Mouse (Mus musculus): ENCODE measurements at regions not wholly inside any gene's neighbourhood (a gene's known extent, or its start where the extent isn't known, plus 50 kb on each side); places are given as distances from the start of the nearest gene placed in this dataset.

GRCm38 (mm10) chr3:56302346-56303185 is 119.1 kb upstream of the Nbea start:
- H3K4me1 ChIP-seq (replicated peaks), result peaks cover 10% of the 10 kb centered on the region; the same call in 1 of the 2 replicates
- H3K9me3 ChIP-seq, result 0 out of 2 replicates have a peak, but pooled peaks cover 4% of the 10 kb centered on the region
- 9% methylated on average over 7 of the region's 7 CpGs for WGBS
- H3K27me3 ChIP-seq, result no peaks in the 10 kb centered on the region
- no peaks in the 10 kb centered on the region for H3K36me3 ChIP-seq
- peak; percentile 85 for ATAC-seq (ENCODE audit: low FRiP score)
- no peak overlapping the region for H3K27ac ChIP-seq
- H3K9ac ChIP-seq, result no peak overlapping the region
- no peak overlapping the region for H3K4me2 ChIP-seq
- H3K4me3 ChIP-seq, result no peak overlapping the region

DNA sequence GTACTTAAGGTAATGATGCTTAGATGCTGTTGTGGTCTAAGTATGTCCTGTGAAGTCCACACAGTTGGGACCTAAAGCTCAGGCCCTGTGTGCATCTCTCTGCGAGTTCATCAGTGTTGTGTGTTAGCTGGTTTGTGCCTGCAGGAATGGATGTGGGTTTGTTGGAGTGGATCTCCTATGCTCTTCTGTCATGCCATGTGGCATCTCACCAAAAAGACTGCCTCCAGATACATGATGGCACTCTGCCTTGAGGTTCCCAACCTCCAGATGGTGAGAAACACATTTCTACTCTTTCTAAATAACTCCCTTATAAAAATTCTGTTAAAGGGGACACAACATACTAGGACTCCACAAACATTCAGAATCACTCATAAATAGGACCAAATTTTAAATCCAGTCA is 117.3 kb upstream of the Nbea start:
- H3K9ac ChIP-seq, result no peak overlapping the region
- no peaks in the 10 kb centered on the region for H3K27me3 ChIP-seq
- no peak overlapping the region for H3K4me2 ChIP-seq
- no peaks in the 10 kb centered on the region for H3K36me3 ChIP-seq
- 0 out of 2 replicates have a peak, but pooled peaks cover 4% of the 10 kb centered on the region for H3K9me3 ChIP-seq
- ATAC-seq (ENCODE audit: low FRiP score), result no peak
- H3K27ac ChIP-seq, result no peak overlapping the region
- H3K4me1 ChIP-seq (replicated peaks), result peaks cover 10% of the 10 kb centered on the region; the same call in 1 of the 2 replicates
- 82% methylated on average over 1 of the region's 1 CpGs for WGBS
- no peak overlapping the region for H3K4me3 ChIP-seq

DNA sequence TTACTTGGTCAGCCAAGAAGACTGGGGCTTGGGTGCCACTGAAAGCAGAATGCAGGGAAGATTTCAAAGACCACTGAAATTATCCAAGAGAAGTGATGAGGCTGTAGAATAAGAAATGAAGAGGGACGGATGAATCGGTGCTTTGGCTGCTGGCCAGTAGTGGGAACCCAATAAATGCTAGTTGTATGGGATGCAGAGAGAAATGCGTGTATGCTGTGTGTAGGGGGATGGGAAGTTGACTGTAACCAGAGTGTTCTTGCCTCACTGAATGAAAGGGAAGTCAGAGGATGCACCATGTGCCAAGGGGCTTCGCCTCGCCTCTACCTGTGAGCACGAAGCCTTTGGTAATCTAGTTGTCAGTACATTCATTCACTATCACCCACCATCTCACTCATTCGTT is 112.1 kb upstream of the Nbea start:
- no peaks in the 10 kb centered on the region for H3K9me3 ChIP-seq
- WGBS, result 82% methylated on average over 7 of the region's 7 CpGs
- ATAC-seq (ENCODE audit: low FRiP score), result no peak
- no peak overlapping the region for H3K4me2 ChIP-seq
- H3K4me1 ChIP-seq (replicated peaks), result no peaks in the 10 kb centered on the region
- no peak overlapping the region for H3K4me3 ChIP-seq
- H3K27me3 ChIP-seq, result no peaks in the 10 kb centered on the region
- no peak overlapping the region for H3K9ac ChIP-seq
- no peaks in the 10 kb centered on the region for H3K36me3 ChIP-seq
- no peak overlapping the region for H3K27ac ChIP-seq

GRCm38 (mm10) chr3:56281507-56281906 is 98.0 kb upstream of the Nbea start:
- no peaks in the 10 kb centered on the region for H3K27me3 ChIP-seq
- H3K4me3 ChIP-seq, result no peak overlapping the region
- no peak overlapping the region for H3K4me2 ChIP-seq
- ATAC-seq (ENCODE audit: low FRiP score), result no peak
- 93% methylated on average over 5 of the region's 5 CpGs for WGBS
- no peaks in the 10 kb centered on the region for H3K4me1 ChIP-seq (replicated peaks)
- H3K9me3 ChIP-seq, result no peaks in the 10 kb centered on the region
- H3K27ac ChIP-seq, result no peak overlapping the region
- no peaks in the 10 kb centered on the region for H3K36me3 ChIP-seq
- no peak overlapping the region for H3K9ac ChIP-seq

DNA sequence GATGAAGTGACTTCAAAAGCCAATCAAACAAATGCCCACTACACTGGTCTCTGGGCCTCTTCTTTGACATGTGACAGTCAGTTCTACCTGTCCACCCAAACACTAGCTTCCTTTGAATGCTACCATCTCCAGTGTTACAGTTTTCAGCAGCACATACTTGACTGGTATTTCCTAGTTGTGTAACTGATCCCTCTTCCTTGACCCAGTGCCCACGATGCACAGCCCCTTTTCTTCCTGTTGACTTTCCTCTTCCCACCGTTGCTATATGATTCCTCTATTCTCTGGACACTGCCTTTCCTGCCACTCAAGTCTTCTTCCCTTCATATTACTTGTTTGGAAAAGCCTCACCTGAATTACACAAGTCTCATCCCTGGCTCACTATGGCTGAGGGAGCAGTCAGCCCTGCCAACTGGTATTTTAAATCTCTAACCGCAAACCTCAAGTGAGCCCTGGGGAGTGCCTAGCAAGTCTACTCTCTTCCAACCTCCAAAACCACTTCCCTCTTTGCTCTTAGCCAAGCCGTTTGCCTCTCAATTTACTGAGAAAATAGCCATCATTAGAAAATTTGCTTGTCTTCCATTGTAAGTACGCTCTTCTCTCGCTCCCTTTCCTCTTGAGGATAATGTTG is 96.9 kb upstream of the Nbea start:
- no peak overlapping the region for H3K4me3 ChIP-seq
- no peak overlapping the region for H3K27ac ChIP-seq
- H3K27me3 ChIP-seq, result no peaks in the 10 kb centered on the region
- WGBS, result 90% methylated on average over 6 of the region's 6 CpGs
- H3K9ac ChIP-seq, result no peak overlapping the region
- no peak overlapping the region for H3K4me2 ChIP-seq
- no peaks in the 10 kb centered on the region for H3K36me3 ChIP-seq
- no peaks in the 10 kb centered on the region for H3K4me1 ChIP-seq (replicated peaks)
- no peak for ATAC-seq (ENCODE audit: low FRiP score)
- no peaks in the 10 kb centered on the region for H3K9me3 ChIP-seq

GRCm38 (mm10) chr3:56272587-56272986 is 89.1 kb upstream of the Nbea start:
- WGBS, result 97% methylated on average over 3 of the region's 3 CpGs
- Histone ChIP-seq H3K4me3 (no peak overlapping the region), H3K4me2 (no peak overlapping the region), H3K36me3 (no peaks in the 10 kb centered on the region), H3K9me3 (no peaks in the 10 kb centered on the region), H3K27me3 (no peaks in the 10 kb centered on the region), H3K4me1 (replicated peaks) (no peaks in the 10 kb centered on the region), H3K9ac (no peak overlapping the region), H3K27ac (no peak overlapping the region)
- no peak for ATAC-seq (ENCODE audit: low FRiP score)

GRCm38 (mm10) chr3:56270241-56270830 is 86.8 kb upstream of the Nbea start:
- no peaks in the 10 kb centered on the region for H3K9me3 ChIP-seq
- H3K36me3 ChIP-seq, result no peaks in the 10 kb centered on the region
- ATAC-seq (ENCODE audit: low FRiP score), result no peak
- no peak overlapping the region for H3K4me2 ChIP-seq
- no peak overlapping the region for H3K9ac ChIP-seq
- H3K4me1 ChIP-seq (replicated peaks), result no peaks in the 10 kb centered on the region
- H3K27me3 ChIP-seq, result no peaks in the 10 kb centered on the region
- H3K27ac ChIP-seq, result no peak overlapping the region
- 82% methylated on average over 6 of the region's 6 CpGs for WGBS
- no peak overlapping the region for H3K4me3 ChIP-seq

- ATAC-seq (ENCODE audit: low FRiP score), result no peak
- H3K27ac ChIP-seq, result no peak overlapping the region
- H3K4me2 ChIP-seq, result no peak overlapping the region
- H3K4me1 ChIP-seq (replicated peaks), result no peaks in the 10 kb centered on the region
- no peak overlapping the region for H3K9ac ChIP-seq
- no peaks in the 10 kb centered on the region for H3K27me3 ChIP-seq
- H3K36me3 ChIP-seq, result no peaks in the 10 kb centered on the region
- no peaks in the 10 kb centered on the region for H3K9me3 ChIP-seq
- WGBS, result 86% methylated on average over 3 of the region's 3 CpGs
- no peak overlapping the region for H3K4me3 ChIP-seq
Observed at GRCm38 (mm10) chr3:56261800-56262561, 78.5 kb upstream of the Nbea start.

- no peak overlapping the region for H3K9ac ChIP-seq
Observed at GRCm38 (mm10) chr3:56256271-56256670, 72.8 kb upstream of the Nbea start.

DNA sequence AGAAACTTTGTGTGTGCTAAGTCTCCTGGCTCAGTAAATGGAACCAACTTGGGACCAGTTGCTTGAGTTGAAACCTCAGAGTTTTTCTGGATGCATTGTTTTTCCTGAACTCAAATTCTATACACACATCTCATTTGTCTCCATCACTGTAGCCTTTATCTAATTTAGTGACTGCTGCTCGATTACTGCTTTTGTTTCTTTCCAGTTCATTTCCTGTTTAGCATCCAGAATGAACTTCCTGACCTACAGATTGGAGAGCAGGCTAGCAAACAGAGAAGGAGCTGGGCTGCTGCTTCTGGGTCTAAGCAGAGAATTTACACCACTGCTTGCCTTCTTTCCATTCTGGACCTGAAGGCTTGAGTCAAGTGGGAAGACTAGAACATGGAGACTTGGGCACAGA is 60.9 kb upstream of the Nbea start:
- no peak overlapping the region for H3K9ac ChIP-seq
- no peak for ATAC-seq (ENCODE audit: low FRiP score)
- H3K36me3 ChIP-seq, result no peaks in the 10 kb centered on the region
- H3K4me2 ChIP-seq, result no peak overlapping the region
- H3K4me1 ChIP-seq (replicated peaks), result no peaks in the 10 kb centered on the region
- H3K27ac ChIP-seq, result no peak overlapping the region
- 28% methylated on average over 1 of the region's 1 CpGs for WGBS
- no peaks in the 10 kb centered on the region for H3K27me3 ChIP-seq
- H3K4me3 ChIP-seq, result no peak overlapping the region
- H3K9me3 ChIP-seq, result no peaks in the 10 kb centered on the region

More at GRCm38 (mm10) chr3:56256271-56256670, 72.8 kb upstream of the Nbea start:
- Histone ChIP-seq H3K27me3 (no peaks in the 10 kb centered on the region), H3K27ac (no peak overlapping the region), H3K9me3 (no peaks in the 10 kb centered on the region), H3K4me1 (replicated peaks) (peaks cover 3% of the 10 kb centered on the region; the same call in 1 of the 2 replicates), H3K4me2 (no peak overlapping the region), H3K4me3 (no peak overlapping the region), H3K36me3 (no peaks in the 10 kb centered on the region)
- WGBS, result 59% methylated on average over 5 of the region's 5 CpGs
- no peak for ATAC-seq (ENCODE audit: low FRiP score)

- 80% methylated on average over 2 of the region's 2 CpGs for WGBS
- no peak overlapping the region for H3K27ac ChIP-seq
- ATAC-seq (ENCODE audit: low FRiP score), result no peak
- no peak overlapping the region for H3K9ac ChIP-seq
- H3K4me3 ChIP-seq, result no peak overlapping the region
- no peaks in the 10 kb centered on the region for H3K36me3 ChIP-seq
- H3K9me3 ChIP-seq, result no peaks in the 10 kb centered on the region
- no peaks in the 10 kb centered on the region for H3K27me3 ChIP-seq
- H3K4me1 ChIP-seq (replicated peaks), result no peaks in the 10 kb centered on the region
- no peak overlapping the region for H3K4me2 ChIP-seq
Observed at GRCm38 (mm10) chr3:56238228-56238627, 54.7 kb upstream of the Nbea start.

DNA sequence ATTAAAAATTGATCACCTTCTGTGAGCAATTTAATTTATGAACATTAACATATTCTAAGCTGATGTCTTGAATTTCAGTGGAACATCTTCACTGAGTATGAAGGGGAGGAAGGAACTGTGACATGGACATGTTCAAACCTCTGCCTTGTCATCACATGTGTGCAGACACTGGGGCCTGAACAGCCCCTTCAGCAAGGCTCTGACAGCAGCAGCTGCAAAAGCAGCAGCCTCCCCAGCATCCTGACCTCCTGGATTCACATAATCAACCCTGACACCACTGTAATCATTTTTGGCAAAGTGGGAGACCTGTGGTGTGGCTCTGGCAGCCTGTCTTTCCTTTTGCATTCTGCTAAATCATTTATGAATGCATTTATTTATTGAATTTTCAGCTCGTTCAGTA is 52.7 kb upstream of the Nbea start:
- Histone ChIP-seq H3K27ac (no peak overlapping the region), H3K4me3 (no peak overlapping the region), H3K9me3 (no peaks in the 10 kb centered on the region), H3K36me3 (no peaks in the 10 kb centered on the region), H3K9ac (no peak overlapping the region), H3K4me1 (replicated peaks) (no peaks in the 10 kb centered on the region), H3K4me2 (no peak overlapping the region), H3K27me3 (no peaks in the 10 kb centered on the region)
- ATAC-seq (ENCODE audit: low FRiP score), result no peak
- WGBS, result 66% methylated on average over 1 of the region's 1 CpGs

Measured in hindbrain, embryonic 13.5 days (tissue).